Mouse (Mus musculus) heart, adult 2 months (tissue): Measurements from ENCODE around the gene Lpin1. TPM values are rescaled to one million over a fixed set of nuclear protein-coding genes. Genes with fewer than 3 reads are reported as not detected.

Experiments used
- DNase-seq, 2 experiments: peaks; one replicate each; pipeline ENCODE4 v3.0.0; 2021
- H3K27ac ChIP-seq: fragments of 200-600 bp; 2 replicates; pipeline ENCODE4 v1.8.1; 2022
- H3K27me3 ChIP-seq: fragments of 200-500 bp; 2 replicates; pipeline ENCODE4 v1.6.1; 2012; ENCODE audit warnings: mild to moderate bottlenecking, low read length, inconsistent platforms, mixed read lengths; ENCODE audit not compliant: control insufficient read depth, insufficient read depth
- H3K36me3 ChIP-seq: fragments of 200-500 bp; 2 replicates; pipeline ENCODE4 v1.6.1; 2012; ENCODE audit warnings: low read length, inconsistent platforms; ENCODE audit not compliant: control insufficient read depth, insufficient read depth
- H3K4me1 ChIP-seq: fragments of 200-500 bp; 2 replicates; pipeline ENCODE4 v1.6.1; 2011; ENCODE audit warnings: low read length; ENCODE audit not compliant: control insufficient read depth, insufficient read depth
- H3K4me3 ChIP-seq: fragments of 200-600 bp; 2 replicates; pipeline ENCODE4 v1.8.1; 2022
- H3K79me2 ChIP-seq: fragments of 200-500 bp; replicated peaks from 2 replicates; pipeline ENCODE4 v1.6.1; 2012; ENCODE audit warnings: mild to moderate bottlenecking, inconsistent platforms, low read length, moderate library complexity, mixed read lengths; ENCODE audit not compliant: control insufficient read depth, insufficient read depth
- H3K9ac ChIP-seq: fragments of 200-500 bp; 2 replicates; pipeline ENCODE4 v1.6.1; 2012; ENCODE audit warnings: low read depth, mild to moderate bottlenecking, control low read depth, inconsistent platforms, low read length, mixed read lengths
- CTCF ChIP-seq: fragments of 200-600 bp; IDR thresholded peaks from 2 replicates; pipeline ENCODE4 v1.8.1; 2022; ENCODE audit warnings: antibody characterized with exemption, mild to moderate bottlenecking, moderate library complexity
- EP300 ChIP-seq: fragments of 200-500 bp; IDR thresholded peaks from 2 replicates; pipeline ENCODE4 v1.6.1; 2011; ENCODE audit warnings: low read depth, low read length, control low read depth; ENCODE audit not compliant: insufficient read depth
- POLR2A ChIP-seq: fragments of 200-500 bp; IDR thresholded peaks from 2 replicates; pipeline ENCODE4 v1.6.1; 2011; ENCODE audit warnings: mild to moderate bottlenecking, low read depth, low read length, control low read depth; ENCODE audit not compliant: insufficient read depth
- WGBS: fragments of 180-500 bp; shearing (Covaris S2); methylation state at CpG from one replicate; pipeline ENCODE4 v1.1.7; 2018; 5-methylcytosine and 5-hydroxymethylcytosine counted together
- intact Hi-C: fragments of 180-260 bp; cut with DNase I; formaldehyde crosslinking; loops from one replicate; pipeline ENCODE4 v1.15.1; 2025
- polyA plus RNA-seq: library from polyadenylated mRNA; depleted of rRNA; stranded (reverse); fragments of >200 nt; gene quantifications from 2 replicates; pipeline ENCODE4 v1.2.3, GENCODE M21; 2012; rRNA removed
- total RNA-seq, 2 experiments: library from RNA; stranded (reverse); gene quantifications; 2 replicates each; pipeline ENCODE4 v1.2.3; 2021

The Lpin1 gene
- total and polyA plus RNA-seq, 3 experiments: 96.8 to 171 (median 160) TPM

GRCm38 (mm10) chr12:16506796-16507790 lies 103.7 kb downstream of the Lpin1 start:
- Histone ChIP-seq H3K9ac (no peak overlapping the region), H3K4me1 (no peaks in the 10 kb centered on the region; the same call in 1 of the 2 replicates), H3K4me3 (no peak overlapping the region), H3K79me2 (no peaks in the 10 kb centered on the region), H3K27ac (no peak overlapping the region), H3K36me3 (no peaks in the 10 kb centered on the region), H3K27me3 (no peaks in the 10 kb centered on the region)
- DNase-seq: no peak
- TF ChIP-seq CTCF (peak; percentile 37), EP300 (no peak), POLR2A (no peak)
- intact Hi-C loops: loop anchor here (5.0 kb wide), 1 partner anchor 485 kb away; no protein-coding TSS in a partner anchor
- WGBS: 68% methylated on average over 17 of the region's 17 CpGs

- 89% methylated on average over 3 of the region's 3 CpGs for WGBS
- no peaks in the 10 kb centered on the region for H3K79me2 ChIP-seq
- no peak overlapping the region for H3K27ac ChIP-seq
- TF ChIP-seq EP300 (no peak), CTCF (peak; percentile 40), POLR2A (no peak)
- no peak overlapping the region for H3K4me3 ChIP-seq
- no peaks in the 10 kb centered on the region for H3K4me1 ChIP-seq
- H3K9ac ChIP-seq: no peak overlapping the region
- no peaks in the 10 kb centered on the region for H3K27me3 ChIP-seq
- no peaks in the 10 kb centered on the region for H3K36me3 ChIP-seq
- intact Hi-C loops: no loop called here
- no peak for DNase-seq
Observed at GRCm38 (mm10) chr12:16504244-16504643, 106.5 kb downstream of the Lpin1 start.

GRCm38 (mm10) chr12:16497960-16498359 lies 112.8 kb downstream of the Lpin1 start:
- no peaks in the 10 kb centered on the region for H3K27me3 ChIP-seq
- no peak overlapping the region for H3K27ac ChIP-seq
- no peaks in the 10 kb centered on the region for H3K4me1 ChIP-seq
- no peak overlapping the region for H3K4me3 ChIP-seq
- no peak for TF ChIP-seq EP300
- no peak for TF ChIP-seq CTCF
- TF ChIP-seq POLR2A: no peak
- H3K36me3 ChIP-seq: no peaks in the 10 kb centered on the region
- H3K9ac ChIP-seq: no peak overlapping the region
- no peaks in the 10 kb centered on the region for H3K79me2 ChIP-seq
- intact Hi-C loops: no loop called here
- 42% methylated on average over 4 of the region's 4 CpGs for WGBS
- no peak for DNase-seq

GRCm38 (mm10) chr12:16492713-16493112 lies 118.1 kb downstream of the Lpin1 start:
- 82% methylated on average over 6 of the region's 6 CpGs for WGBS
- TF ChIP-seq POLR2A (no peak), EP300 (no peak), CTCF (no peak)
- H3K27me3 ChIP-seq: no peaks in the 10 kb centered on the region
- no peak for DNase-seq
- H3K79me2 ChIP-seq: no peaks in the 10 kb centered on the region
- no peaks in the 10 kb centered on the region for H3K4me1 ChIP-seq
- no peak overlapping the region for H3K27ac ChIP-seq
- H3K36me3 ChIP-seq: no peaks in the 10 kb centered on the region
- no peak overlapping the region for H3K9ac ChIP-seq
- intact Hi-C loops: no loop called here
- no peak overlapping the region for H3K4me3 ChIP-seq

DNA sequence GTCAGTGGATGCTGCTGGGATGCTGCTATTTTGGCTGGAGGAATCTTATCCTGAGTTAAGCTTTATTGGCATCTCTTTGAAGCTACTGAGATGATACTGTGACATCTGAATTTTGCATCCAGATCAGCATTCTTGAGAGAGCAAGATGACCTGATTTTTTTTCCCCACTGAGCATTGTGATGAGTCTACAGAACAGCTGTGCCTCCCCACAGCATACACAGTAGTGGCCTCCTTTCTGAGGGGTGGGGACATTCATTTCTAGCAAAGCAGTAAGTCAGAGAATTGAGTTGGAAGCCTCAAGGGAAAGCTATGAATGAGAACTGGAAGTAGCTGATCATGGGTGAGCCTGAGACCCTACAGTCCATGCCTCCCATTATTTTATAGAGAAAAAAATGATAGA lies 121.9 kb downstream of the Lpin1 start:
- H3K4me3 ChIP-seq: no peak overlapping the region
- TF ChIP-seq CTCF (no peak), POLR2A (no peak)
- H3K27ac ChIP-seq: no peak overlapping the region
- no peaks in the 10 kb centered on the region for H3K36me3 ChIP-seq
- no peak for DNase-seq
- intact Hi-C loops: no loop called here
- no peaks in the 10 kb centered on the region for H3K27me3 ChIP-seq
- H3K79me2 ChIP-seq: no peaks in the 10 kb centered on the region
- H3K9ac ChIP-seq: no peak overlapping the region
- H3K4me1 ChIP-seq: no peaks in the 10 kb centered on the region

- Histone ChIP-seq H3K4me1 (no peaks in the 10 kb centered on the region), H3K27ac (no peak overlapping the region), H3K4me3 (no peak overlapping the region), H3K27me3 (no peaks in the 10 kb centered on the region), H3K79me2 (no peaks in the 10 kb centered on the region), H3K36me3 (no peaks in the 10 kb centered on the region), H3K9ac (no peak overlapping the region)
- DNase-seq: no peak
- TF ChIP-seq CTCF (no peak), POLR2A (no peak), EP300 (no peak)
- intact Hi-C loops: no loop called here
- 69% methylated on average over 2 of the region's 2 CpGs for WGBS
Observed at GRCm38 (mm10) chr12:16487453-16487852, 123.3 kb downstream of the Lpin1 start.

Other genes with a start within 250 kb of the Lpin1 start
- 1 to 10 TPM; 7.9 to 9.3 TPM for gene Ntsr2, start 42.4 kb upstream of the Lpin1 start, total RNA-seq
- 15.1 and 20.5 TPM in 2 replicates for gene Ntsr2, start 42.4 kb upstream of the Lpin1 start, polyA plus RNA-seq
- under 1 TPM; 0.25 to 0.39 TPM for gene Greb1, start 189.9 kb upstream of the Lpin1 start, total RNA-seq
- gene Greb1, start 189.9 kb upstream of the Lpin1 start, polyA plus RNA-seq: 0.44 and 0.51 TPM in 2 replicates
- 10 to 100 TPM; 79.1 to 84.1 TPM for gene E2f6, start 200.0 kb upstream of the Lpin1 start, total RNA-seq
- 46.7 and 87.4 TPM in 2 replicates for gene E2f6, start 200.0 kb upstream of the Lpin1 start, polyA plus RNA-seq